Mouse (Mus musculus) left cerebral cortex, postnatal 36 days (tissue): Measurements from ENCODE around the gene Eif4g1. TPM values are rescaled to one million over a fixed set of nuclear protein-coding genes. Genes with fewer than 3 reads are reported as not detected.

Experiments used
- total RNA-seq, 2 experiments: library from RNA; stranded (reverse); gene quantifications; 2 replicates each; pipeline ENCODE4 v1.2.3; 2021

Eif4g1 gene
- total RNA-seq, 2 experiments from 2014 or later = 281 to 286 TPM

Other genes with a start within 250 kb of the Eif4g1 start
- 100 to 1,000 TPM; 167 to 264 TPM for gene Abcc5, start 241.9 kb upstream of the Eif4g1 start, total RNA-seq
- gene Eif2b5, start 169.5 kb upstream of the Eif4g1 start, total RNA-seq = 10 to 100 TPM; 56.4 to 66.8 TPM
- 10 to 100 TPM; 63.5 to 75.7 TPM for gene Dvl3, start 151.3 kb upstream of the Eif4g1 start, total RNA-seq
- 100 to 1,000 TPM; 792 to 907 TPM for gene Ap2m1, start 132.8 kb upstream of the Eif4g1 start, total RNA-seq
- gene Abcf3, start 119.7 kb upstream of the Eif4g1 start, total RNA-seq = 100 to 1,000 TPM in 1 of 2 experiments, 10 to 100 TPM in 1; 88.3 to 102 TPM
- 10 to 100 TPM; 43.0 to 63.7 TPM for gene Vwa5b2, start 78.8 kb upstream of the Eif4g1 start, total RNA-seq
- 1 to 10 TPM; 1.4 to 2.0 TPM for gene Eef1akmt4, start 56.7 kb upstream of the Eif4g1 start, total RNA-seq
- not detected for gene Gm49333, start 56.7 kb upstream of the Eif4g1 start, total RNA-seq
- gene Alg3, start 56.6 kb upstream of the Eif4g1 start, total RNA-seq = 10 to 100 TPM; 14.5 to 14.6 TPM
- gene Camk2n2, start 47.0 kb upstream of the Eif4g1 start, total RNA-seq = 100 to 1,000 TPM; 166 to 199 TPM
- 10 to 100 TPM; 19.4 to 28.5 TPM for gene Ece2, start 38.5 kb upstream of the Eif4g1 start, total RNA-seq
- gene Psmd2, start 16.7 kb upstream of the Eif4g1 start, total RNA-seq = 100 to 1,000 TPM; 214 to 240 TPM
- gene Fam131a, start 24.9 kb downstream of the Eif4g1 start, total RNA-seq = 100 to 1,000 TPM; 303 to 372 TPM
- 10 to 100 TPM; 21.7 to 25.5 TPM for gene Polr2h, start 49.4 kb downstream of the Eif4g1 start, total RNA-seq
- gene Clcn2, start 49.4 kb downstream of the Eif4g1 start, total RNA-seq = 10 to 100 TPM; 59.1 to 72.2 TPM
- gene Chrd, start 64.8 kb downstream of the Eif4g1 start, total RNA-seq = 10 to 100 TPM; 33.6 to 46.4 TPM
- gene Thpo, start 66.2 kb downstream of the Eif4g1 start, total RNA-seq = 1 to 10 TPM; 2.9 to 7.8 TPM